Mouse (Mus musculus) monocyte, adult 2 months (primary cell): ENCODE data around the gene Suco.

ENCODE experiments used
- DNase-seq, 2 experiments: peaks; one replicate each; pipeline ENCODE4 v3.0.0; 2022; ENCODE audit warnings: low spot score in 2 of 2, low read depth in 1 of 2

The Suco gene

DNA sequence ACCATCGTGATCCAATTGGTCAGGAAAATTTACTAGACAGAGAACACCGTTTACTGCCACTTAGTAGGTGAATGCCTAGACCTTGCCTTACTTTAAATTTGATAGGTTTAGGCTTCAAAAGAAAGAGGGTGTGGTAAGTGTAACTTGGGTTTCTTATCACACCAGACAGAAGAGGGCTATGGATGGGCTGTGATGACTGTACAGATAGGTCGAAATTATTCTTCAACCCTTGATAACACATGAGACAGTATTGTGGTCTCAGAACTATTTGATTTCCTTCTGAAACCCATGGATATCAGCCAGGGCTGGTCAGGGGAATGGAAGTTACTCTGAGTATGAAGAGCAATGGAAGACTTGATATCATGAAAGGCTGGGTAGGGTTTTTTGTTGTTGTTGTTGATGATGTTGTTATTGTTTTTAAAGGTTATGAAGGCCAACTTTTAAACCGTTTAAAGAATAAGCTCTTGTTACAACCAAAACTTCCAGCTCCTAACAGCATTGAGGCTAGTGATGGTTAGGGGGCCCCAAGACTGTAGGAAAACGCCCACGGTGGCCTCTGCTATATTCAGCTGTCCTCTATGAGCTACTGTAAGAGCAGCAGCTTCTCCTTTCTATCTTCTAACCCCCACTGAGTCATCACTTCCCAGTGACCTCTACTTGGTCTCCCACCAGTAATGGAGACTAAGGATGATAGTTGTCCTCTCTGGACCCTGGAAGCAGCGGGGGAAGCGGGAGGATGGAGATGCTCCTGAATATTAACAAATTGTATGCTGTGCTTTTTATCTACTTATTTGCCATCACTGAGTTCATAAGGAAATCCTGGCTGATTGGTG is 84.4 kb downstream of the Suco start:
- DNase-seq = no peak

DNA sequence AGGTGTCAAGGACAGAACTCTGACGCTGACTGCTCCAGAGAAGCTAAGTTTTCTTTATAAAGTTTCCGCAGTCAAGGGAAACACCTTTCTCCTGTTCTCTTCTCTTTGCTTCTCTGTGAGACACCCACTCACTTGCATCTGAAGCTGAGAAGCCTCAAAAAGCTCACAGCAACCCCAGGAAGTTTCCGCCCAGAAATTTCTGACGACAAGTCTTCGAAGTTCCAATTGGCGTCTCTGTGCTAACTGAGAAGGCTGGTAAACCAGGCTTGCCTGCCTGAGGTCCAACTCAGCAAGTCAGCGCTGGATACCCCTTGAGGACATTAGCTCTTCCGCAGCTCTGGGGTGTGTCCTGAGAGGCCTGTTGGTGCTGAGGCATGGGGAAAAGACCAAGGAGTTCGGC is 88.1 kb downstream of the Suco start, which contains the start of gene Fasl:
TSS of gene Fasl (minus strand) at position 157 of the 400 bp plus-strand sequence.
- no peak for DNase-seq

- DNase-seq = no peak
Observed at GRCm38 (mm10) chr1:161782725-161783124, 93.8 kb downstream of the Suco start.

DNA sequence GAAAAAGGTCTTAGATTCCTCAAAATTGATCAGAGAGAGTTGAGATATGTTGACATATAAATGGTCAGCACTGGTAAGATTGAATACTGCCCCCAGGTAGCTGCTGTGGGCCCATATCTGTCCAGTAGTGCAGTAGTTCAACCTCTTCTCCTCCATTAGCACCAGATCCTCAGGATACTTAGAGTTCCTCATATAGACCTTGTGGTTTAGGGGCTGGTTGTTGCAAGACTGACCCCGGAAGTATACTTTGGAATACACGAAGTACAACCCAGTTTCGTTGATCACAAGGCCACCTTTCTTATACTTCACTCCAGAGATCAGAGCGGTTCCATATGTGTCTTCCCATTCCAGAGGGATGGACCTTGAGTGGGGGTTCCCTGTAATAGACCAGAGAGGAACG is 94.9 kb downstream of the Suco start:
- no peak for DNase-seq

DNA sequence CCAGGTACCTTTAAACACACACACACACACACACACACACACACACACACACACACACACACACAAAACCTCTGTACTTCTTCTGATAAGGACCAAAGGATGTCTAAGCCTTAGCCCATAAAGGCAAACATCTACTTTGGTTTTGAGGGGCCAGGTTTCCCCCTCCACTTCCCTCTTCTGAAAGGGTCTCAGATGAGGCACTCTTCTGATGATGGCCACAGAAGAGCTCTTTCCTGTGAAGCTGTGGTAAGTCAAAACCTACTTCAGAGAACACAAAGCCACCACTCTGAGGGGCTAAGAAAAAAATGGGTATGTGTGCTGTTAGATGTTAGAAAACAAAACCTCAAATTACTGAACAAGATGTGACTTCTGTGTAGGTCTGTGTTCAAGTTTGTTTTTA is 97.4 kb downstream of the Suco start:
- no peak for DNase-seq

- no peak for DNase-seq
Observed at GRCm38 (mm10) chr1:161775151-161775550, 101.3 kb downstream of the Suco start.

DNA sequence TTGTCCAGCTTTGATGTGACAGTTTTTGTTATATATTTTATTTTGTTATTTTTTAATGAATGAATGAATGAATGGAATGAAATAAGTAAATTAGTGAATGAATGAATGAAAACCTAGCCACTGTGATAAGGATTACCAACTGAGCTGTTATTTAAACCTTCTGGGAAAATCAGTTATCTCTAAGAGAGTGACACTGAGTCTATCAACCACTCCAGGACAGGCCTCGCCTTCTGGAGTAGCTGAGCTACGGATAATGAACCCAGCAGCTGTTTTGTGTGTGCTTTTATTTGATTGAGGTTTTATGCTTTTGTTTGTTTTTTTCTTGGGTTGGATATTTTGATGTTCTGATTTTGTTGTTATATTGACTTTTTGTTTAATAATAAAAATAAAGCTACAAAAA is 105.2 kb downstream of the Suco start:
- no peak for DNase-seq

DNA sequence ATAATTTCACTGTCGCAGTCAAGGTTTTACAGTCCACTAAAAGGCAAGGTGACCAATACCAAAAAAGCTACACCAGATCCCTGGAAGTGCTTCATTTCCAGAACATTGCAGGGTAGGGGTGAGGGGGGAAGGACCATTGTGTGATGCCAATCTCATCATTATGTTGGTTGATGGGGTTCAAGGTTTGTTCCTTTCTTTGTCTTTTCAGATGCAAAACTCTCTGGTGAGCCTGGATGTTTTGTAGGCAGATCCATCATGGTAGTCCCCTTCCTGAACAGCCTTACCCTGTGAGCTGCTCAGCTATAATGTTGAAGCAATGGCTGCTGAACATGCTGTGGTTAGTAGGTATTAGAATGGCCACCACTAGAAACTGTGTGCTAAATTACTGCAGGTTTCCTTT is 107.2 kb downstream of the Suco start:
- no peak for DNase-seq

GRCm38 (mm10) chr1:161767101-161767524 is 109.4 kb downstream of the Suco start:
- DNase-seq = no peak

- peak in 1 of 2 experiments; percentile 31 for DNase-seq
Observed at GRCm38 (mm10) chr1:161766656-161767055, 109.8 kb downstream of the Suco start.
